Mouse (Mus musculus): Measurements from ENCODE around the gene Pax6.

Gene Pax6

GRCm38 (mm10) chr2:105684991-105685650, 16.4 kb downstream of the Pax6 start:
- DNase-seq = no peak

- no peak for DNase-seq
Measured at GRCm38 (mm10) chr2:105685651-105686050, 17.0 kb downstream of the Pax6 start.

GRCm38 (mm10) chr2:105686363-105687316, 17.9 kb downstream of the Pax6 start:
- no peak for DNase-seq

DNA sequence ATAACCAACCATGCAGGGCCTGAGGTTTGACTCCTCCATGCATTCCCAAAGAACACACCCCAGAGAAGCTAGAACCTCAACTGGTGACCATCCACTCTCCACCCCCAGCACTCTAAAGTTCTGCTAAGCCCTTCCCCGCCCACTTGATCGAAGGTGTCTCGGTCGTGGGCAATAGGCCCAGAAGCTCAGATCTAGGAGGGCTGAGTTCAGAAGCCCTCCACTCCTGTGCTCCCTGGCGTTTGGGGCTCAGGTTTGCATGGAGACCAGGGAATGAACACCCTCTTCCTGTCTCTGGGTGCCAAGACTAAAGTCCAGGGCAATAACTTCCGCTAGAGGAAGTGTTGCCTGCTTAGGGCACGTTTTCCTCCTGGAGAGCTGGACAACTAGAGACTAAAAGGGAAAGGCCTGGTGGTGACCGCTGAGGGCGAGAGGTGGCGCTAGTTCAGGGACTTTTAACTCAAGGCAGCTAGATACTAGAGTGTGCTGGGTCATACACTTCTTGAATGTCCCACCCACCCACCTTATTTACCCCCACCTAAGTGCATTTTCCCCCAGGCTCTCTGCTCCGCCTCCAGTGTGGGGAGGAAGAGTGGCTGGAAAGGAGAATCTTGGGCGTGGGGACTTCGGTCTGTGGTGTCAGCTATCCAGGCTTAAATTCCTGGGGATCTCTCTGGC, 18.8 kb downstream of the Pax6 start:
- DNase-seq = no peak

- DNase-seq = no peak
Measured at GRCm38 (mm10) chr2:105688011-105688410, 19.3 kb downstream of the Pax6 start.

GRCm38 (mm10) chr2:105688436-105689303, 20.0 kb downstream of the Pax6 start:
- no peak for DNase-seq

DNA sequence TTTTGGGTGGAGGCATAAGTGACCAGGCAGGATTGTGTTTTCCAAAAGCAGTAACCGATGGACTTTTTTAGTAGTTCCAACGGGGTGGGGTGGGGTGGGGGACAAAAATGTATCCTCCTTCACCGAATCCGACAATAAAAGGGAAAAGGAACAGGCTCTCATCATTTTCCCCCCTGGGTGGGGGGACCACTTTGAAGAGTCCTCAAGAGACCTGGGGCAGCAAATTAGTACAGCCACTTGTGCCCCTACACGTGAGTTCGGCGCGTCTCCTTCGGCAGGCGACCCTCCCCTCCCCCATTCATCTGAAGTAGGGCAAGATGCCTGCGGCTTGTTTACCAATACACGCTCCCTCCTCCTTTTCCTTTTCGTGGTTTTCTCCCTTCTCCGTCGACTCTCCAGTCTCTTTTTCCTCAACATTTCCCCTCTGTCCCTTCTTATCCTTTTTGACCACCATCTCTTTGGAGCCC, 20.6 kb downstream of the Pax6 start:
- DNase-seq = no peak

DNA sequence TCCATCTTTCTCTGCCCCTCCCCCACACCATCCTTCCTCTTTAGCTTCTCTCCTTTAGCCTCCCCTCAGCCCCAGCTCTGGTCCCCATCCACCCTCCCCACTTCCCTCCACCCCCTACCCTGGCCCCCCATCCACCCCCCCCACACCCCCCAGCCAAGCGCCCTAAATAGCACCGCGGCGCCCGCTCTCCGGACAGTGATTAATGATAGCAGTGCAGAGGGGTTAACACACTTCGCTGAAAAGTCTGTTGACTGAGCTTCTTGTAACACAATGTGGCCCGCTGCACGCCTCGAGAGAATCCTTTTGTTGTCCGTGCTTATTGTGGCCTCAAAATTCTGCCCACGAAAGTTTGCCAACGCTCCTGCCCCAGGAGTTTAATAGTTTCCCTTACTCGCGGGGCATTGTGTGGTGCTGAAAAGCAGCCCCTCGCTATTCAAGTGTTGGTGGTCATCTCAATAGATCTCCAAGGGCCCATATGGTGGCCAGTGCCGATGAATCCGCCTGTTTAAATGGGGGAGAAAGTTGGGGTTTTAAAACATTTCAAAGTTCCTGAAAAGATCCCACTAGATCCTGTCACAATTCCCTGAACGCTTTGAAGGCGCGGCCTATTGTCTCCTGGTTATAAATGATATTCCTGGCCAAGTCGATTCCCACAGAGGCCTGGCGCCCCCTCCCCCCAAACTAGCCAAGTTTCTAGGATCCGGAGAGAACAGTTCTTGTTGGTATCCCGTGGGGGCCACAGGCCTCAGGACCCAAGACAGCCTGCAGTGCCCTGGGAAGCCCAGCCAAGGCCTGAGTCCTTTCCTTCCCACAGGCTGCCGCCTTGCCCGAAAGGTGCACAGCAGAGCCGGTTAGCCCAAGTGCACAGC, 21.3 kb downstream of the Pax6 start:
- DNase-seq = no peak

- no peak for DNase-seq
Measured at GRCm38 (mm10) chr2:105691296-105691695, 22.6 kb downstream of the Pax6 start.

- DNase-seq = no peak
Measured at GRCm38 (mm10) chr2:105697741-105698140, 29.0 kb downstream of the Pax6 start.

- no peak for DNase-seq
Measured at GRCm38 (mm10) chr2:105698631-105699030, 29.9 kb downstream of the Pax6 start.

DNA sequence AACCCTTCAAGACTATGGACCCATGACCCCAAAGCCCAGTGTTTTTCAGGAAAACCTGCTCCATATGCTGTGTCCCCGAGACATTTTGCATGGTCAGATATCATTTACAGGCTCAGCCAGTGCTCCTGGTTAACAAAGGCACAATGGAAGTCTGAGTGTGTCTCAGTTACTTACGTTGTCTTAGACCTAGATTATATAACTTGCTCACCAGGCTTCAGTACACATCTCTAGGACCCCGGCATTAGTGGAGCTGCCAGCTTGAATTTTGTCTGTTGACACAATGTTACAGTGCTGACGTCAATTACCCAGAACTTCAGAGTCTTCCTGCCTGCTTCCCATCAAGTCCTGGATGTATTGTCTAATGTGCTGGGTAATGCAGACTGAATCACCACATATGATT, 33.1 kb downstream of the Pax6 start:
- DNase-seq = no peak

DNA sequence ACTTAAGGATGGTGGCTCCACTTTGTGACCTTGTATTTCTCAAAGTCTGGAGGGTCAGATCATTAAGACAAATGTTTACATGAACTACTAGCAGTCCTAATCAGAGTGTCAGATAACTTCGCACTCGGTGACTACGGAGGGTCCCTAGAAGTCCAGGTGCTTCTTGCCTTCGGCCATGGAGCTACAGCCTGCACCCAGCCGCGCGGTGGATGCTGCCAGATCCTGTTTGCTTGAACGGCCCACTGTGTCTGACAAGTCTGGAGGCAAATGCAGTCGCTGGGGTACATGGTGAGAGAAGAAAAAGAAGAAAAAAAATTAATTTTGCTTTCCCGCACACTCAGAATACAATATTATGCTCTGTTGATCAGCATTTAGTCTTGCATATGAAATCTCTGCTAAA, 33.9 kb downstream of the Pax6 start:
- DNase-seq = no peak

GRCm38 (mm10) chr2:105705320-105705719, 36.6 kb downstream of the Pax6 start:
- no peak for DNase-seq

DNA sequence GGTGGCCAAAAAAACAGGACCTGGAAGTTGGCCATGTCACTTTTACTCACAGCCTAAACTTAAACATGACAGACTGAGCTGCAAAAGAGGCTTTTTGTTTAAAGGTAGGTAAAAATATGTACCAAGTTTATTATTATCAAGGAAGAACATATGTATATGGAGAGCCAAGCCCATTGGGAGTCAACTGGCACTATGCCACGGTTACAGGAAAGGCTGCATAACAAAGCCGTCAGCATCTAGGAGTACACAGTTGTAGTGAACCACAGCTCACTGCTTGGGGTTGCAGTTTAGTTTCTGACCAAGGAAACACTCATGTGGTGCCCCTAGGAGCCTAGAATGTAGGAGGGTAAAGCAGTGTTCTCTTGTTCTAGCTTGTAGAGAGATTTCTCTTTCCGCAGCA, 40.4 kb downstream of the Pax6 start:
- no peak for DNase-seq

DNA sequence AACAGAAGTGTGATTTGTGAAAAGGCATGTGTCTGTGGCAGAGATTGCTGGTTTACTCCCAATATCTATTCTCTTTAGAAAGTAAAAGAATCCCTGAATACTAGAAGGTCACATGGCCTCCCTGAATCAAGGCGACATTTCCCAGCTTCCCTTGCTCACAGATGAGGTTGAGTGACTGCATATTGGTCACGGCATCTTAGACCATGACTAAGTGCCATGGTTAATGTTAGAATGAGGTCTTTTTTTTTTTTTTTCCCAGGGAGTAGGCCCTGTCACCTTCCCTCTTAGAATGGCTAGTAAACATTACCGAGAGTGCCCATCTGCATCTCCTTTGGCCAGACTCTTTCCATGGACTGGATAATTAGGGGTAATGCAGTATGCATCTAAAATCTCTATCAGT, 41.8 kb downstream of the Pax6 start:
- no peak for DNase-seq

GRCm38 (mm10) chr2:105715409-105716115, 46.9 kb downstream of the Pax6 start:
- DNase-seq = no peak

GRCm38 (mm10) chr2:105726657-105727056, 58.0 kb downstream of the Pax6 start:
- DNase-seq = no peak

DNA sequence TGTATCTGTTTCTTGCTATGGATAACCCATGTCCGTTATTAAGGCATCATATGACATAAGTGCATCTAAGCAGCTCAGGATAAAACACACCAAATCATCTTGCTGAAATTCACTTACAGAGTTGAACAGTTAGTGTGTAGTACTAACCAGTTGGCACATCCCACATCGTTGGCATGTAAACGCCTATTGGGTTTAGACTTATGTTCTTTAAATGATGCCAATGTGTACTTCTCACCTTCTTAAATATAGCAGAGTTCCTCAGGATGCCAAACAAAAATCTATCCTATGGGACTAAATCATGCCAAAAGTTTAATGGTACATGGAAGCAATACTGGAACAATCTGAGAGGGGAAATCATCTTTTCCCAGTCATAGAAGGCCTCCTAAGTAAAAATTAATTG, 62.0 kb downstream of the Pax6 start:
- no peak for DNase-seq

GRCm38 (mm10) chr2:105736166-105736565, 67.5 kb downstream of the Pax6 start:
- DNase-seq = no peak

DNA sequence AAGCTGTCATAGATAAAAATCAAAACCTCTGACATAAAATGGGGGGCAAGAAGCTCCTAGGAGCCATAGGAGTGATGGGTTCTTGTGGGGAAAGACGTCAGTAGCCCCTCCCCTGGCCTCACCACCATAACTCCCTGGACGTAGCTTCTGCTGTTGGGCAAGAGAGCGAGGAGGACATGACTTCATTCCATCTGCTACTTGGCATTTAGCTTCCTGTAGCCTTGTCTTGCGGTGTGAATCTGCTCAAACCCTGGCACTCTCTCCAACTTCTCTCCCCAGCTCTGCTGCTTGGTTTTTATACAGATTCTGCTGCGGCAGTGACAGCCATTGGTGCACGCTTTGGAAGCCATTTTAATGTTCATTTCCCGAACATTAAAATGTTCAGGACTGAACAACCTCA, 78.2 kb downstream of the Pax6 start:
- DNase-seq = no peak
